Comparison of ENCODE assay signal across 12 mouse cellular contexts in genomic region chr5:106067124-106067551, GRCm38 (mm10).
"Had no signal": no experiment of that assay in that cellular context is flagged by ENCODE, and none has a peak within 500 bp of the region (broad histone marks: within the 10 kb centered on the region; RNA-seq: fewer than 3 reads in every experiment).

No protein-coding gene starts in this region.

- H3K27ac ChIP-seq: kidney, embryonic 15.5 days; limb, embryonic 13.5 days; liver, embryonic 14.5 days; neural tube, embryonic 15.5 days had no signal

- H3K27me3 ChIP-seq: kidney, embryonic 15.5 days; limb, embryonic 13.5 days; neural tube, embryonic 15.5 days had no signal

- H3K36me3 ChIP-seq: kidney, embryonic 15.5 days; limb, embryonic 13.5 days; neural tube, embryonic 15.5 days had no signal

- H3K4me3 ChIP-seq: kidney, embryonic 15.5 days; limb, embryonic 13.5 days; myocyte; neural tube, embryonic 15.5 days had no signal

- H3K4me2 ChIP-seq: kidney, embryonic 15.5 days; limb, embryonic 13.5 days; neural tube, embryonic 15.5 days had no signal

- DNase-seq: kidney, postnatal 14 days; left cerebral cortex, postnatal 4 days; lung, adult 18-20 months; right cerebral cortex, postnatal 4 days; spleen, adult 18-20 months; thymus, adult 18-20 months; thymus, postnatal 14 days had no signal

- H3K4me1 ChIP-seq: kidney, embryonic 15.5 days; limb, embryonic 13.5 days; neural tube, embryonic 15.5 days had no signal

- H3K9ac ChIP-seq: kidney, embryonic 15.5 days; limb, embryonic 13.5 days; liver, embryonic 14.5 days; neural tube, embryonic 15.5 days had no signal
